8 mouse cellular contexts compared by ENCODE assay signal in the genomic region with DNA sequence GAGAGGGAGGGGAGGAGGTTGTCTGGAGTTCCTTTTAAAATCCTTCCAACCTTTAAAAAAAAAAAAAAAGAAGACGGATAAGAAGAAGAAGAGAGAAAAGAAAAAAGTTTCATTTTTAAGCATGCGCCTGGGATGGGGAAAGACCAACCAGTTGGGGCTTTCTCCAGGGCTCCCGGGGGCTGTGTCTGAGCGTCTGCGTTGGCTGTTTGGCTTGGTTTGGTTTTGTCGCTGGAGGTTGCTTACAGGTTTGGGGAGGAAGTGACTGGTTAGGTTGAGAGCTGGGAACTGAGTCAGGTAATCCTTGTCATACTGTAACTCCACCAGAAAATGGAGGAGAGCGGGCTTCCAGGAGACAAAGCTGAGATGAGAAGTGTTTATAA. TPM values are rescaled to one million over a fixed set of nuclear protein-coding genes. Genes with fewer than 3 reads are reported as not detected.
DNase-seq lines count a peak whose midpoint lies in the region; ATAC-seq lines count a peak whose summit lies in the region.

No protein-coding gene starts in this region.

- 11% methylated on average over 7 of the region's 7 CpGs for WGBS in kidney, embryonic 14.5 days
- 10% methylated on average over 7 of the region's 7 CpGs for WGBS in forebrain, embryonic 12.5 days
- 16% methylated on average over 7 of the region's 7 CpGs for WGBS in limb, embryonic 11.5 days
- WGBS in neural tube, embryonic 13.5 days: 11% methylated on average over 7 of the region's 7 CpGs

- peak overlapping the region; percentile 86 for H3K9ac ChIP-seq in kidney, embryonic 14.5 days (ENCODE audit: low read depth, low read length)
- peak overlapping the region; percentile 86 for H3K9ac ChIP-seq in forebrain, embryonic 12.5 days
- peak overlapping the region; percentile 97 for H3K9ac ChIP-seq in limb, embryonic 11.5 days (ENCODE audit: low read length)
- H3K9ac ChIP-seq in neural tube, embryonic 13.5 days: peak overlapping the region; percentile 99

- no peaks in the 10 kb centered on the region for H3K9me3 ChIP-seq in kidney, embryonic 14.5 days (ENCODE audit: control insufficient read depth, low read length)
- H3K9me3 ChIP-seq in forebrain, embryonic 12.5 days: no peaks in the 10 kb centered on the region
- no peaks in the 10 kb centered on the region for H3K9me3 ChIP-seq in limb, embryonic 11.5 days (ENCODE audit: control insufficient read depth, low read length)
- H3K9me3 ChIP-seq in neural tube, embryonic 13.5 days: no peaks in the 10 kb centered on the region

- DNase-seq in kidney, adult 9 months: no peak
- peak; percentile 26 for DNase-seq in ZHBTc4 (ENCODE audit: low read depth, low spot score)
- peak; percentile 53 for DNase-seq in limb, embryonic 11.5 days (ENCODE audit: low spot score)
- no peak for DNase-seq in layer of hippocampus, adult 9-10 months (ENCODE audit: low spot score)
- DNase-seq in layer of hippocampus, postnatal 14 days (ENCODE audit: low spot score in 2 of 2): no peak

- no peak for ATAC-seq in kidney, embryonic 14.5 days (ENCODE audit: low FRiP score, low TSS enrichment)
- ATAC-seq in forebrain, embryonic 12.5 days (ENCODE audit: low FRiP score): no peak
- no peak for ATAC-seq in limb, embryonic 11.5 days (ENCODE audit: insufficient number of reproducible peaks, low FRiP score, low TSS enrichment, low read depth)
- ATAC-seq in neural tube, embryonic 13.5 days (ENCODE audit: low read depth): no peak

- peak overlapping the region; percentile 81 for H3K4me2 ChIP-seq in kidney, embryonic 14.5 days (replicated peaks; ENCODE audit: low read depth, low read length)
- H3K4me2 ChIP-seq in forebrain, embryonic 12.5 days: peak overlapping the region; percentile 78
- peak overlapping the region; percentile 76 for H3K4me2 ChIP-seq in limb, embryonic 11.5 days (ENCODE audit: low read depth, severe bottlenecking)
- H3K4me2 ChIP-seq in neural tube, embryonic 13.5 days: peak overlapping the region; percentile 90

- peak overlapping the region; percentile 83 for H3K4me3 ChIP-seq in kidney, embryonic 14.5 days (ENCODE audit: low read length)
- peak overlapping the region; percentile 79 for H3K4me3 ChIP-seq in forebrain, embryonic 12.5 days (replicated peaks)
- H3K4me3 ChIP-seq in limb, embryonic 11.5 days (ENCODE audit: low read depth, low read length): peak overlapping the region; percentile 57
- H3K4me3 ChIP-seq in neural tube, embryonic 13.5 days: peak overlapping the region; percentile 88

- H3K27me3 ChIP-seq in kidney, embryonic 14.5 days (ENCODE audit: control insufficient read depth, insufficient read depth, low read length): no peaks in the 10 kb centered on the region
- no peaks in the 10 kb centered on the region for H3K27me3 ChIP-seq in forebrain, embryonic 12.5 days
- no peaks in the 10 kb centered on the region for H3K27me3 ChIP-seq in limb, embryonic 11.5 days (ENCODE audit: control insufficient read depth, insufficient read depth, low read length)
- no peaks in the 10 kb centered on the region for H3K27me3 ChIP-seq in neural tube, embryonic 13.5 days

- H3K4me1 ChIP-seq in kidney, embryonic 14.5 days (ENCODE audit: control insufficient read depth, insufficient read depth, low read length): peaks cover 11% of the 10 kb centered on the region; the same call in 1 of the 2 replicates
- H3K4me1 ChIP-seq in forebrain, embryonic 12.5 days: peaks cover 37% of the 10 kb centered on the region
- H3K4me1 ChIP-seq in limb, embryonic 11.5 days (ENCODE audit: control insufficient read depth, insufficient read depth, low read length): peaks cover 7% of the 10 kb centered on the region
- peaks cover 46% of the 10 kb centered on the region for H3K4me1 ChIP-seq in neural tube, embryonic 13.5 days (replicated peaks)

- H3K36me3 ChIP-seq in kidney, embryonic 14.5 days (ENCODE audit: control insufficient read depth, insufficient read depth, low read length): no peaks in the 10 kb centered on the region
- peaks cover 2% of the 10 kb centered on the region; the same call in 1 of the 2 replicates for H3K36me3 ChIP-seq in forebrain, embryonic 12.5 days (replicated peaks)
- no peaks in the 10 kb centered on the region for H3K36me3 ChIP-seq in limb, embryonic 11.5 days (ENCODE audit: control insufficient read depth, insufficient read depth, low read length)
- H3K36me3 ChIP-seq in neural tube, embryonic 13.5 days: no peaks in the 10 kb centered on the region

- peak overlapping the region; percentile 97 for H3K27ac ChIP-seq in kidney, embryonic 14.5 days (ENCODE audit: low read depth, low read length)
- peak overlapping the region; percentile 99 for H3K27ac ChIP-seq in forebrain, embryonic 12.5 days
- H3K27ac ChIP-seq in limb, embryonic 11.5 days (replicated peaks; ENCODE audit: low read depth, low read length): peak overlapping the region; percentile 93
- H3K27ac ChIP-seq in neural tube, embryonic 13.5 days (replicated peaks): peak overlapping the region; percentile 100

RNA-seq across cellular contexts. Expression of a gene that starts 4.7 kb away (rescaled TPM):
- 6.2 and 10.0 TPM in 2 replicates for polyA plus RNA-seq in kidney, embryonic 14.5 days (2014; fragmentation: Nextera tagmentation; extraction: Ambion mirVana)
- polyA plus RNA-seq in forebrain, embryonic 12.5 days (2016; fragmentation: Nextera tagmentation; extraction: Ambion mirVana): 21.2 and 21.6 TPM in 2 replicates
- polyA plus RNA-seq in limb, embryonic 11.5 days (2014; fragmentation: Nextera tagmentation; extraction: Ambion mirVana): 9.5 and 11.4 TPM in 2 replicates
- 15.3 and 18.2 TPM in 2 replicates for polyA plus RNA-seq in neural tube, embryonic 13.5 days (2015; fragmentation: Nextera tagmentation; extraction: Ambion mirVana)
- 10 to 100 TPM; 56.0 to 57.6 TPM for total RNA-seq in layer of hippocampus, postnatal 14 days (2021)

Comparison
In these comparisons a context has a peak if more than half of its experiments do, and no peak if none do; other contexts are left out.
1. DNase-seq: peak in ZHBTc4 (single experiment) and limb, embryonic 11.5 days (single experiment); none in kidney, adult 9 months (single experiment), layer of hippocampus, adult 9-10 months (single experiment) and layer of hippocampus, postnatal 14 days (0 of 2).
2. Peak in every context shown above with its lines, with median percentiles within 50 percentile points of each other: H3K27ac ChIP-seq, H3K4me2 ChIP-seq, H3K4me3 ChIP-seq and H3K9ac ChIP-seq.